Mouse (Mus musculus) bone marrow macrophage, adult 2 months (primary cell): ENCODE results near the gene Porcn. TPM values are rescaled to one million over a fixed set of nuclear protein-coding genes. Genes with fewer than 3 reads are reported as not detected.

Source experiments
- H3K27ac ChIP-seq: 2 replicates; pipeline ENCODE4 v1.5.1; 2012; ENCODE audit warnings: low read depth, low read length; ENCODE audit not compliant: insufficient read depth
- H3K4me1 ChIP-seq: 2 replicates; pipeline ENCODE4 v1.6.1; 2012; ENCODE audit warnings: low read length; ENCODE audit not compliant: control insufficient read depth, insufficient read depth
- H3K4me3 ChIP-seq: 2 replicates; pipeline ENCODE4 v1.5.1; 2012; ENCODE audit warnings: mild to moderate bottlenecking, low read length, moderate library complexity; ENCODE audit not compliant: insufficient read depth
- CTCF ChIP-seq: IDR thresholded peaks from 2 replicates; pipeline ENCODE4 v1.5.1; 2012; ENCODE audit warnings: low read depth, mild to moderate bottlenecking, low read length, moderate library complexity
- POLR2A ChIP-seq: IDR thresholded peaks from 2 replicates; pipeline ENCODE4 v1.6.1; 2012; ENCODE audit warnings: mild to moderate bottlenecking, low read depth, low read length, borderline replicate concordance
- polyA plus RNA-seq: library from polyadenylated mRNA; stranded (reverse); fragments of >200 nt; gene quantifications from 2 replicates; pipeline ENCODE4 v1.2.4, GENCODE M21; 2012; ENCODE audit not compliant: missing spikeins, insufficient read depth, insufficient read length

Porcn gene
- polyA plus RNA-seq, 1 experiment, result 6.9 TPM

DNA sequence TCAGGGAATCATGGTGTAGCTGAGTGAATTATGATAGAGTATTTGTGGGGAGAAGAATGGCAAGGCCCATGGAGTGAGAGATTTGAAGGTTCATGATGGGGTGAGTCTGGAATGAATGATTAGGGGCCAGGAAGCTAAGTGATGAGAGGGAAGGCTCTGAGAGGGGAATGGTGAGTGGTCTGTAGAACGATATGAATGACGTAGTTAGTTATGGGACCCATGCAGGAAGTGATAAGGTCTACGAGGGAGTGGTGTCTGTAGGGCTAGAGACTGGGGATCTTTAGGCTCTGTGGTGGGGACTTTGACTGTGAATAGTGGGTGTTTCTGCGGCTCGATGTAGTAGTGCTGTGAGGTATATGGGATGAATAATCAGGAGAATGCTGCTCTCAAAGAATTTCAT lies 26.7 kb downstream of the Porcn start:
- H3K4me1 ChIP-seq, result peaks cover 2% of the 10 kb centered on the region; the same call in 1 of the 2 replicates
- no peak for TF ChIP-seq CTCF
- TF ChIP-seq POLR2A, result no peak
- H3K4me3 ChIP-seq, result no peak overlapping the region
- no peak overlapping the region for H3K27ac ChIP-seq

DNA sequence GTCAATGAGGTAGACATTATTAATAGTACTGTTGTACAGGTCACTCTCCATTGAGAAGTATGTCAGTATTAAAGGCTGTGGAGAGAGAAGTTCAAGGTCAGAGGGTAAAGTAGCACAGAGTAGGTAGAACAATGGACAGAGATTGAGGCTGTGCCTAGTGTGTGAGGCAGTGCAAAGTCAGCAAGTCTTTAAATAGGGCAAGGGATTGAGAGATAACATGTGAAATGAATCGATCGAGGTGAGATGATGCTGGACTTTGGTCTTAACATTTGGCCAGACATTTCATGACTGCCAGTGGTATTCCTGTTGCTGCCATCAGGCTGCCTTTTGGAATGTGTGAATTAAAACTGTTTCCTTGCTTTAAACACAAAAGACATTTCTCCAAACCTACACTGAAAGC lies 27.5 kb downstream of the Porcn start:
- TF ChIP-seq CTCF (no peak), POLR2A (no peak)
- Histone ChIP-seq H3K4me3 (no peak overlapping the region), H3K27ac (no peak overlapping the region), H3K4me1 (peaks cover 2% of the 10 kb centered on the region; the same call in 1 of the 2 replicates)

GRCm38 (mm10) chrX:8175504-8176385 lies 30.6 kb downstream of the Porcn start, which contains the start of gene Tbc1d25:
Tbc1d25 (minus strand) TSS chrX:8176181.
- Histone ChIP-seq H3K4me3 (peak within 1 kb of the TSS; percentile 97), H3K4me1 (peaks cover 3% of the 10 kb centered on the region; the same call in 1 of the 2 replicates), H3K27ac (peak within 1 kb of the TSS; percentile 70)
- TF ChIP-seq POLR2A (no peak), CTCF (no peak)

- H3K4me1 ChIP-seq, result peaks cover 7% of the 10 kb centered on the region
- no peak for TF ChIP-seq POLR2A
- no peak for TF ChIP-seq CTCF
- H3K4me3 ChIP-seq, result peak overlapping the region; percentile 97
- no peak overlapping the region; the same call in 1 of the 2 replicates for H3K27ac ChIP-seq
These were observed 31.2 kb downstream of the Porcn start for GRCm38 (mm10) chrX:8175169-8175503.

- H3K4me3 ChIP-seq, result no peak overlapping the region
- H3K27ac ChIP-seq, result peak overlapping the region; percentile 75
- TF ChIP-seq POLR2A (no peak), CTCF (no peak)
- H3K4me1 ChIP-seq, result peaks cover 20% of the 10 kb centered on the region
These were observed 38.3 kb downstream of the Porcn start for GRCm38 (mm10) chrX:8167716-8168647.

GRCm38 (mm10) chrX:8164471-8164870 lies 41.9 kb downstream of the Porcn start:
- peaks cover 17% of the 10 kb centered on the region for H3K4me1 ChIP-seq
- no peak for TF ChIP-seq CTCF
- no peak for TF ChIP-seq POLR2A
- H3K4me3 ChIP-seq, result no peak overlapping the region
- H3K27ac ChIP-seq, result no peak overlapping the region

GRCm38 (mm10) chrX:8163076-8163475 lies 43.2 kb downstream of the Porcn start:
- H3K4me3 ChIP-seq, result no peak overlapping the region
- TF ChIP-seq POLR2A (no peak), CTCF (no peak)
- H3K27ac ChIP-seq, result no peak overlapping the region
- peaks cover 11% of the 10 kb centered on the region for H3K4me1 ChIP-seq

DNA sequence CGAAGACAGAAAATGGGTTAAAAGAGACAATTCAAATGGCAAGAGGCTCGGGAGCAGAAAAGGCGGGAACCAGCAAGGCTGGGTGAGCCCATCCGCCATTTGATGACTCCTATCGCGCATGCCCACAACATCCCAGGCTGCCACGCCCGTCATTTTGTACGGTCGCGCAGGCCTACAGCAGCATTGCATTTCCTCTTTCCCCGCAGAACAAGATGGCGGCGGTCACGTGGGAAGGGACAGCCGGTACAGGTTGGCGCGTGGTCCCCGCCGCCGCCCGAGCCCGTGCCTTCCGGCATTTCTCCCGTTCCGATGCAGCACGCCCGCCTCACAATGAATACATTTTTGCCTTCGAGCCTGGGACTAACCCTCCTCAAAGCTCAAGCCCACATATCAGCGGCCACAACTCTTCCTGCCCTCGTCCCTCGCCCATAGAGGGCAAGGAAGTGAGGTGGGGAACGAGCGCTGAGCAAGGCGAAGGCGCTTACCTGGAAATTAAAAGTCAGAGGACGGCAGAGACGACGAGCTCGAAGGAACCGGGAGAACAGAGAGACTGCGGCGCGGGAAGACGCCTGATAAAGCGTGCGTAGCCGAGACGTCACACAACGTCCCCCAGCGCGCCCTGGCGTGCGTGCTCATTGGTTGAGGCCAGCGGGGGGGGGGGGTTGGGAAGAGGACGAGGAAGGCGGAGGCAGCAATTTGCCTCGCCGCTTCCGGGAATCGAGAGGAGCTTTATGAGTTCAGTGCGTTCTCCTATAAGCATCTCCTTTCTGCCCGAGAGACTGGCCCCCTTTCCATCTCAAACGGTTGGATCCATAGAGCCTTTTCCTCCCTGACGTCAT lies 61.0 kb downstream of the Porcn start, which contains the start of gene Rbm3:
Gene Rbm3, minus strand, starts transcription at position 728 of the 839 bp plus-strand sequence.
- Histone ChIP-seq H3K27ac (peak within 1 kb of the TSS; percentile 98), H3K4me1 (no peaks in the 10 kb centered on the region; the same call in 1 of the 2 replicates), H3K4me3 (peak within 1 kb of the TSS; percentile 92)
- TF ChIP-seq CTCF (no peak), POLR2A (no peak)

Other genes starting within 250 kb of the Porcn start
- not detected in 2 replicates for gene Gata1, start 228.5 kb downstream of the Porcn start, polyA plus RNA-seq
- not detected in 2 replicates for gene Glod5, start 188.0 kb downstream of the Porcn start, polyA plus RNA-seq
- gene Suv39h1, start 131.8 kb downstream of the Porcn start, polyA plus RNA-seq, result 23.6 and 27.3 TPM in 2 replicates
- 82.7 and 86.3 TPM in 2 replicates for gene Was, start 116.0 kb downstream of the Porcn start, polyA plus RNA-seq
- gene Wdr13, start 73.6 kb downstream of the Porcn start, polyA plus RNA-seq, result 59.1 and 61.3 TPM in 2 replicates
- 290 and 322 TPM in 2 replicates for gene Rbm3, start 60.6 kb downstream of the Porcn start, polyA plus RNA-seq
- 5.9 and 6.4 TPM in 2 replicates for gene Tbc1d25, start 30.3 kb downstream of the Porcn start, polyA plus RNA-seq
- 70.9 and 95.1 TPM in 2 replicates for gene Ebp, start 13.0 kb downstream of the Porcn start, polyA plus RNA-seq
- 10.5 and 13.8 TPM in 2 replicates for gene Ftsj1, start 45.9 kb upstream of the Porcn start, polyA plus RNA-seq
- not detected in 2 replicates for gene Slc38a5, start 64.6 kb upstream of the Porcn start, polyA plus RNA-seq
- gene Ssxb10, start 120.9 kb upstream of the Porcn start, polyA plus RNA-seq, result not detected in 2 replicates
- not detected in 2 replicates for gene Ssxb9, start 160.5 kb upstream of the Porcn start, polyA plus RNA-seq
- not detected in 2 replicates for gene Ssxb1, start 206.8 kb upstream of the Porcn start, polyA plus RNA-seq